Mouse (Mus musculus): ENCODE measurements at regions not wholly inside any gene's neighbourhood (a gene's known extent, or its start where the extent isn't known, plus 50 kb on each side); places are given as distances from the start of the nearest gene placed in this dataset.

GRCm38 (mm10) chr12:39736097-39736920 is 301.5 kb downstream of the Arl4a start:
- no peak for ATAC-seq (replicated peaks; ENCODE audit: poor library complexity, severe bottlenecking)

- ATAC-seq (replicated peaks; ENCODE audit: poor library complexity, severe bottlenecking), result no peak
Observed at GRCm38 (mm10) chr12:39734176-39734575, 303.6 kb downstream of the Arl4a start.

- ATAC-seq (replicated peaks; ENCODE audit: poor library complexity, severe bottlenecking), result no peak
Observed at GRCm38 (mm10) chr12:39731177-39731576, 306.6 kb downstream of the Arl4a start.

GRCm38 (mm10) chr12:39729255-39729654 is 308.6 kb downstream of the Arl4a start:
- no peak for ATAC-seq (replicated peaks; ENCODE audit: poor library complexity, severe bottlenecking)

GRCm38 (mm10) chr12:39724172-39724571 is 313.7 kb downstream of the Arl4a start:
- ATAC-seq (replicated peaks; ENCODE audit: poor library complexity, severe bottlenecking), result no peak

- no peak for ATAC-seq (replicated peaks; ENCODE audit: poor library complexity, severe bottlenecking)
Observed at GRCm38 (mm10) chr12:39715120-39715519, 322.7 kb downstream of the Arl4a start.

GRCm38 (mm10) chr12:39714169-39714794 is 323.5 kb downstream of the Arl4a start:
- no peak for ATAC-seq (replicated peaks; ENCODE audit: poor library complexity, severe bottlenecking)

GRCm38 (mm10) chr12:39711807-39712206 is 326.0 kb downstream of the Arl4a start:
- ATAC-seq (replicated peaks; ENCODE audit: poor library complexity, severe bottlenecking), result no peak; the same call in 1 of the 2 replicates

- ATAC-seq (replicated peaks; ENCODE audit: poor library complexity, severe bottlenecking), result no peak
Observed at GRCm38 (mm10) chr12:39709850-39710249, 328.0 kb downstream of the Arl4a start.

- no peak for ATAC-seq (replicated peaks; ENCODE audit: poor library complexity, severe bottlenecking)
Observed at GRCm38 (mm10) chr12:39697182-39697581, 340.6 kb downstream of the Arl4a start.

- ATAC-seq (replicated peaks; ENCODE audit: poor library complexity, severe bottlenecking), result no peak
Observed at GRCm38 (mm10) chr12:39695322-39695721, 342.5 kb downstream of the Arl4a start.

GRCm38 (mm10) chr12:39692043-39692442 is 345.8 kb downstream of the Arl4a start:
- ATAC-seq (replicated peaks; ENCODE audit: poor library complexity, severe bottlenecking), result no peak

- no peak for ATAC-seq (replicated peaks; ENCODE audit: poor library complexity, severe bottlenecking)
Observed at GRCm38 (mm10) chr12:39685399-39685798, 352.4 kb downstream of the Arl4a start.

GRCm38 (mm10) chr12:39682121-39682520 is 355.7 kb downstream of the Arl4a start:
- ATAC-seq (replicated peaks; ENCODE audit: poor library complexity, severe bottlenecking), result no peak

GRCm38 (mm10) chr12:39675608-39676007 is 362.2 kb downstream of the Arl4a start:
- no peak for ATAC-seq (replicated peaks; ENCODE audit: poor library complexity, severe bottlenecking)

- ATAC-seq (replicated peaks; ENCODE audit: poor library complexity, severe bottlenecking), result no peak
Observed at GRCm38 (mm10) chr12:39667701-39668100, 370.1 kb downstream of the Arl4a start.

- peak; percentile 90 for ATAC-seq (replicated peaks; ENCODE audit: poor library complexity, severe bottlenecking)
Observed at GRCm38 (mm10) chr12:39665448-39665847, 372.4 kb downstream of the Arl4a start.

- no peak for ATAC-seq (replicated peaks; ENCODE audit: poor library complexity, severe bottlenecking)
Observed at GRCm38 (mm10) chr12:39660420-39660819, 377.4 kb downstream of the Arl4a start.

- no peak for ATAC-seq (replicated peaks; ENCODE audit: poor library complexity, severe bottlenecking)
Observed at GRCm38 (mm10) chr12:39656606-39657005, 381.2 kb downstream of the Arl4a start.

GRCm38 (mm10) chr12:39648952-39649351 is 388.9 kb downstream of the Arl4a start:
- no peak for ATAC-seq (replicated peaks; ENCODE audit: poor library complexity, severe bottlenecking)

- ATAC-seq (replicated peaks; ENCODE audit: poor library complexity, severe bottlenecking), result no peak
Observed at GRCm38 (mm10) chr12:39646556-39646955, 391.3 kb downstream of the Arl4a start.

- no peak for ATAC-seq (replicated peaks; ENCODE audit: poor library complexity, severe bottlenecking)
Observed at GRCm38 (mm10) chr12:39645581-39645980, 392.2 kb downstream of the Arl4a start.
